In the genomic region with DNA sequence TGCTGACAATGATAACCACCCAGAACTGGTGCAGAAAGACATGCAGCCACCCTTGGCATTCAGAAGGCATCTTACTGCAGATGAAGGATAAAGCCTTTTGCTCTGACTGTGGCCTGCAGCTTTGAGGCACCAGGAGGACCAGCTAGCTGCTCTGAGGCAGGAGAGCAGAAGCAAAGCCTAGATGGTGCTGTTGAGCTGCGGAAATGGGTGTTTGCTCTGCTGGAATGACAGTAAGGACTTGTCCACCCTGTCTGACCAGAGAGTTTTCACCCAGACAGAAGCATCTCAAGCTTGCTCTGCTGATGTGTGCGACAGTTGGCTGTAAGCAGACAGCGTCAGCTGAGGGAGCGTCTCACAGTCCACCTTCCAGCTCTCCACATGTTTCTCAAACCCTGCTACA, we compare ENCODE assay signal across 12 mouse cellular contexts. TPM values are rescaled to one million over a fixed set of nuclear protein-coding genes. Genes with fewer than 3 reads are reported as not detected.
DNase-seq lines count a peak whose midpoint lies in the region; ATAC-seq and TF ChIP-seq lines count a peak whose summit lies in the region.
"Not testable (repeated sequence)": the region's sequence is repeated elsewhere in the genome, so short reads cannot be mapped to it uniquely, and the experiment has no call there.
"Had no signal": no experiment of that assay in that cellular context is flagged by ENCODE, and none has a peak within 500 bp of the region (broad histone marks: within the 10 kb centered on the region; RNA-seq: fewer than 3 reads in every experiment).

No protein-coding gene starts in this region.

- intact Hi-C loops in left cerebral cortex, postnatal 36 days (cut with DNase I) = not testable (repeated sequence)

- DNase-seq in adrenal gland, postnatal 10 days = peak; percentile 12
- not testable (repeated sequence) for DNase-seq in heart, postnatal 0 days (ENCODE audit: low spot score); midbrain, postnatal 0 days (ENCODE audit: low spot score)
- DNase-seq in kidney, adult 8-10 months = peak; percentile 4 to 47
- peak; percentile 38 for DNase-seq in layer of hippocampus, adult 9-10 months (ENCODE audit: low spot score)
- peak; percentile 18 to 38 for DNase-seq in left cerebral cortex, postnatal 36 days (ENCODE audit: low spot score in 2 of 2)
- DNase-seq in urinary bladder, adult 18-20 months (ENCODE audit: low spot score in 2 of 2) = peak; percentile 19 to 39

- WGBS in heart, postnatal 0 days = 44% methylated on average over 4 of the region's 4 CpGs
- 77% methylated on average over 4 of the region's 4 CpGs for WGBS in midbrain, postnatal 0 days

- not testable (repeated sequence) for H3K27ac ChIP-seq in heart, postnatal 0 days (ENCODE audit: low read depth); midbrain, postnatal 0 days (ENCODE audit: low read depth, low read length)

- TF ChIP-seq CTCF in heart, postnatal 0 days (IDR thresholded peaks at IDR 0.05; ENCODE audit: low read depth) = peak; percentile 47
- peak; percentile 53 for TF ChIP-seq CTCF in midbrain, postnatal 0 days (IDR thresholded peaks at IDR 0.05)

- not testable (repeated sequence) for H3K4me3 ChIP-seq in heart, postnatal 0 days (ENCODE audit: low read depth, low read length); midbrain, postnatal 0 days (ENCODE audit: low read depth, low read length)

- not testable (repeated sequence) for H3K4me1 ChIP-seq in heart, postnatal 0 days (ENCODE audit: control insufficient read depth, insufficient read depth); midbrain, postnatal 0 days (ENCODE audit: insufficient read depth, low read length)

- H3K27me3 ChIP-seq in heart, postnatal 0 days (ENCODE audit: control insufficient read depth, insufficient read depth, low read length); midbrain, postnatal 0 days (ENCODE audit: insufficient read depth, low read length): not testable (repeated sequence)

- H3K9ac ChIP-seq in heart, postnatal 0 days (replicated peaks; ENCODE audit: low read depth, low read length); midbrain, postnatal 0 days (replicated peaks; ENCODE audit: low read length, poor library complexity, severe bottlenecking): not testable (repeated sequence)

- H3K4me2 ChIP-seq in heart, postnatal 0 days (ENCODE audit: low read depth, low read length); midbrain, postnatal 0 days (ENCODE audit: low read depth, low read length, poor library complexity, severe bottlenecking): not testable (repeated sequence)

- not testable (repeated sequence) for H3K36me3 ChIP-seq in heart, postnatal 0 days (replicated peaks; ENCODE audit: control insufficient read depth, insufficient read depth, low read length); midbrain, postnatal 0 days (ENCODE audit: insufficient read depth, low read length)

- TF ChIP-seq EP300 in heart, postnatal 0 days (IDR thresholded peaks at IDR 0.05; ENCODE audit: low read depth) = not testable (repeated sequence)

- peak; percentile 94 for ATAC-seq in frontal cortex, adult (ENCODE audit: low TSS enrichment)
- not testable (repeated sequence) for ATAC-seq in heart, postnatal 0 days (ENCODE audit: insufficient read depth, low read depth); midbrain, postnatal 0 days (ENCODE audit: low FRiP score)

- H3K9me3 ChIP-seq in heart, postnatal 0 days (replicated peaks; ENCODE audit: control insufficient read depth, low read length); midbrain, postnatal 0 days (ENCODE audit: low read length): not testable (repeated sequence)

RNA-seq across cellular contexts. Expression of a gene that starts 5.0 kb away (rescaled TPM):
- total RNA-seq in adrenal gland, postnatal 10 days (2021) = under 1 TPM; 0.81 to 0.97 TPM
- total RNA-seq in heart, postnatal 0 days (2014; rRNA removed; ENCODE audit: low replicate concordance) = 0.46 TPM in 1 of 2 replicates, not detected in the other
- 0.15 and 0.18 TPM in 2 replicates for polyA plus RNA-seq in heart, postnatal 0 days (2015; fragmentation: Nextera tagmentation; extraction: Ambion mirVana)
- total RNA-seq in left cerebral cortex, postnatal 36 days (2021) = under 1 TPM; 0.17 to 0.61 TPM
- 0.05 TPM in 1 of 2 replicates, not detected in the other for total RNA-seq in midbrain, postnatal 0 days (2014; rRNA removed)
- polyA plus RNA-seq in midbrain, postnatal 0 days (2015; fragmentation: Nextera tagmentation; extraction: Ambion mirVana) = 0.05 and 0.06 TPM in 2 replicates

RNA-seq across cellular contexts. Expression of a gene that starts 24.9 kb away (rescaled TPM):
- total RNA-seq in adrenal gland, postnatal 10 days (2021) = 1 to 10 TPM; 3.6 to 5.4 TPM
- total RNA-seq in heart, postnatal 0 days (2014; rRNA removed; ENCODE audit: low replicate concordance) = 13.7 and 19.0 TPM in 2 replicates
- 5.5 and 6.7 TPM in 2 replicates for polyA plus RNA-seq in heart, postnatal 0 days (2015; fragmentation: Nextera tagmentation; extraction: Ambion mirVana)
- under 1 TPM; 0.25 to 0.59 TPM for total RNA-seq in left cerebral cortex, postnatal 36 days (2021)
- total RNA-seq in midbrain, postnatal 0 days (2014; rRNA removed) = 0.11 and 0.42 TPM in 2 replicates
- polyA plus RNA-seq in midbrain, postnatal 0 days (2015; fragmentation: Nextera tagmentation; extraction: Ambion mirVana) = 0.43 and 0.58 TPM in 2 replicates
- polyA plus RNA-seq: C2C12 had no signal

RNA-seq across cellular contexts. Expression of a gene that starts 49.0 kb away (rescaled TPM):
- 1 to 10 TPM in 1 of 2 experiments, under 1 TPM in 1; 0.67 to 1.1 TPM for total RNA-seq in adrenal gland, postnatal 10 days (2021)
- total RNA-seq in heart, postnatal 0 days (2014; rRNA removed; ENCODE audit: low replicate concordance) = not detected in 2 replicates
- polyA plus RNA-seq in heart, postnatal 0 days (2015; fragmentation: Nextera tagmentation; extraction: Ambion mirVana) = 0.92 and 1.4 TPM in 2 replicates
- under 1 TPM in 1 of 2 experiments, not detected in 1; 0.39 TPM for total RNA-seq in left cerebral cortex, postnatal 36 days (2021)
- 0.27 TPM in 1 of 2 replicates, not detected in the other for total RNA-seq in midbrain, postnatal 0 days (2014; rRNA removed)
- polyA plus RNA-seq in midbrain, postnatal 0 days (2015; fragmentation: Nextera tagmentation; extraction: Ambion mirVana) = 0.17 and 0.23 TPM in 2 replicates
- total RNA-seq: left cerebral cortex, postnatal 10 days had no signal
- polyA plus RNA-seq: C2C12; forebrain, embryonic 16.5 days; heart, embryonic 11.5 days had no signal

RNA-seq across cellular contexts. Expression of a gene that starts 50.5 kb away (rescaled TPM):
- 10 to 100 TPM in 1 of 2 experiments, 1 to 10 TPM in 1; 8.6 to 12.1 TPM for total RNA-seq in adrenal gland, postnatal 10 days (2021)
- total RNA-seq in heart, postnatal 0 days (2014; rRNA removed; ENCODE audit: low replicate concordance) = 0.23 and 3.7 TPM in 2 replicates
- 4.7 and 4.9 TPM in 2 replicates for polyA plus RNA-seq in heart, postnatal 0 days (2015; fragmentation: Nextera tagmentation; extraction: Ambion mirVana)
- total RNA-seq in left cerebral cortex, postnatal 36 days (2021) = 1 to 10 TPM; 6.3 to 6.8 TPM
- total RNA-seq in midbrain, postnatal 0 days (2014; rRNA removed) = 2.5 and 2.7 TPM in 2 replicates
- polyA plus RNA-seq in midbrain, postnatal 0 days (2015; fragmentation: Nextera tagmentation; extraction: Ambion mirVana) = 4.2 and 4.3 TPM in 2 replicates

RNA-seq across cellular contexts. Expression of a gene that starts 50.6 kb away (rescaled TPM):
- total RNA-seq in adrenal gland, postnatal 10 days (2021) = 10 to 100 TPM; 34.8 to 41.6 TPM
- total RNA-seq in heart, postnatal 0 days (2014; rRNA removed; ENCODE audit: low replicate concordance) = 7.1 and 12.3 TPM in 2 replicates
- 12.9 and 15.0 TPM in 2 replicates for polyA plus RNA-seq in heart, postnatal 0 days (2015; fragmentation: Nextera tagmentation; extraction: Ambion mirVana)
- total RNA-seq in left cerebral cortex, postnatal 36 days (2021) = 10 to 100 TPM; 19.9 to 24.2 TPM
- 12.3 and 26.5 TPM in 2 replicates for total RNA-seq in midbrain, postnatal 0 days (2014; rRNA removed)
- 15.1 and 15.3 TPM in 2 replicates for polyA plus RNA-seq in midbrain, postnatal 0 days (2015; fragmentation: Nextera tagmentation; extraction: Ambion mirVana)
